Mouse (Mus musculus) heart, adult 18-20 months (tissue): ENCODE results near the gene Ank2. TPM values are rescaled to one million over a fixed set of nuclear protein-coding genes. Genes with fewer than 3 reads are reported as not detected.

Experiments used
- DNase-seq, 2 experiments: peaks; one replicate each; pipeline ENCODE4 v3.0.0; 2021 to 2022; ENCODE audit warnings: mixed read lengths in 1 of 2
- total RNA-seq, 2 experiments: library from RNA; stranded (reverse); gene quantifications; 2 replicates each; pipeline ENCODE4 v1.2.3; 2021

Gene Ank2
- total RNA-seq, 2 experiments from 2014 or later: 310 to 323 TPM

GRCm38 (mm10) chr3:127225799-127226730 lies 273.1 kb downstream of the Ank2 start:
- DNase-seq: no peak

GRCm38 (mm10) chr3:127225167-127225798 lies 273.9 kb downstream of the Ank2 start:
- no peak for DNase-seq

GRCm38 (mm10) chr3:127224315-127225166 lies 274.6 kb downstream of the Ank2 start:
- DNase-seq: no peak

- DNase-seq: no peak
Measured at GRCm38 (mm10) chr3:127222086-127222485, 277.1 kb downstream of the Ank2 start.

GRCm38 (mm10) chr3:127220859-127221258 lies 278.3 kb downstream of the Ank2 start:
- no peak for DNase-seq

- no peak for DNase-seq
Measured at GRCm38 (mm10) chr3:127213534-127213933, 285.6 kb downstream of the Ank2 start.

- DNase-seq: no peak
Measured at GRCm38 (mm10) chr3:127211119-127211518, 288.0 kb downstream of the Ank2 start.

GRCm38 (mm10) chr3:127210552-127210951 lies 288.6 kb downstream of the Ank2 start:
- peak in 1 of 2 experiments; percentile 13 for DNase-seq

GRCm38 (mm10) chr3:127208871-127209270 lies 290.3 kb downstream of the Ank2 start:
- DNase-seq: no peak

- DNase-seq: peak; percentile 13 to 18
Measured at GRCm38 (mm10) chr3:127205883-127206434, 293.2 kb downstream of the Ank2 start.

- no peak for DNase-seq
Measured at GRCm38 (mm10) chr3:127202484-127203115, 296.6 kb downstream of the Ank2 start.

- no peak for DNase-seq
Measured at GRCm38 (mm10) chr3:127200789-127201188, 298.4 kb downstream of the Ank2 start.

GRCm38 (mm10) chr3:127199112-127199665 lies 300.0 kb downstream of the Ank2 start:
- DNase-seq: no peak

GRCm38 (mm10) chr3:127198656-127199055 lies 300.5 kb downstream of the Ank2 start:
- DNase-seq: no peak

GRCm38 (mm10) chr3:127188789-127189128 lies 310.4 kb downstream of the Ank2 start:
- no peak for DNase-seq

- no peak for DNase-seq
Measured at GRCm38 (mm10) chr3:127188086-127188788, 310.9 kb downstream of the Ank2 start.

- no peak for DNase-seq
Measured at GRCm38 (mm10) chr3:127187081-127187480, 312.1 kb downstream of the Ank2 start.

- DNase-seq: no peak
Measured at GRCm38 (mm10) chr3:127186239-127186638, 312.9 kb downstream of the Ank2 start.

- peak; percentile 7 to 34 for DNase-seq
Measured at GRCm38 (mm10) chr3:127183998-127184753, 315.0 kb downstream of the Ank2 start.

GRCm38 (mm10) chr3:127172697-127173096 lies 326.5 kb downstream of the Ank2 start:
- DNase-seq: no peak
